Mouse (Mus musculus) Patski (cell line): Measurements from ENCODE around the gene Senp7. TPM values are rescaled to one million over a fixed set of nuclear protein-coding genes. Genes with fewer than 3 reads are reported as not detected.

Source experiments
- ATAC-seq: fragments of 100-300 bp; one replicate; pipeline ENCODE4 v1.8.0; 2021
- CTCF ChIA-PET: fragments of 350-600 bp; sonication (Branson Sonifier 250); formaldehyde crosslinking; loops from one replicate; lab custom pipeline; 2022; ENCODE audit warnings: inconsistent platforms; lab: Charles Lee
- POLR2A ChIA-PET: fragments of 350-600 bp; sonication (Branson Sonifier 250); formaldehyde crosslinking; loops from one replicate; lab custom pipeline; 2022; ENCODE audit warnings: antibody characterized with exemption, inconsistent platforms; lab: Charles Lee
- DNase-seq: peaks from one replicate; pipeline ENCODE4 v3.0.0-alpha.2; 2011; ENCODE audit warnings: low read depth, low spot score
- H3K27me3 ChIP-seq: fragments of 371-371 bp; one replicate; pipeline ENCODE4 v1.5.1; 2021
- CTCF ChIP-seq: fragments of 100-300 bp; IDR thresholded peaks from one replicate; pipeline ENCODE4 v1.5.1; 2021
- in situ Hi-C: fragments of 300-500 bp; cut with MboI; formaldehyde crosslinking; loops from 3 replicates; pipeline ENCODE4 v1.11.1; 2018; ENCODE audit warnings: low pct_unique_long_range_greater_than_20kb, mixed read lengths
- polyA plus RNA-seq: library from polyadenylated mRNA; unstranded; gene quantifications from one replicate; pipeline ENCODE4 v1.2.3, GENCODE M21; 2021

Gene Senp7
- polyA plus RNA-seq, 1 experiment from 2014 or later, result 22.8 TPM

DNA sequence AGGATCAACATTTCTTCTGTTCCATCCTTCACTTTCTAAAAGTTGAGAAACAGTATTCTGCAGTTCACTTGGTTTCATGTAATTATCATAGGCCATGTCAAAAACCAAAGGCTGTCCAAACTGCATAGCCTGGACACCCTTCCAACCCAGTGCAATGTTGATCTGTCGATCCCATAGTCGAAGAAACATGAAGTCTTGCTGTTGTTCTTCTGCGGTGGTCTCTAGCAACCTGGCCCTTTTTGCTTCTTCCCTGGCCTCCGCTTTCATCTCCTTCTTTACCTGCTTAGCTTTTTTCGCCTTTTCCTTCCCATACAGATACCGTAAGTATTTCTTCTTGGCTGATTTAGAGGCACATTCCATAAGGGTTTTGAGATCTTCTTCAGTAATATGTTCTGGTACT, 13.6 kb upstream of the Senp7 start:
- ATAC-seq (no peak), DNase-seq (no peak)
- in situ Hi-C loops, result no loop called here
- CTCF ChIA-PET, result interaction anchor here (1.0 kb wide), 1 partner anchor 70 kb away, joined by 3 read pairs; no protein-coding TSS in a partner anchor
- TF ChIP-seq CTCF, result no peak
- POLR2A ChIA-PET, result no interaction called here
- H3K27me3 ChIP-seq, result no peaks in the 10 kb centered on the region

DNA sequence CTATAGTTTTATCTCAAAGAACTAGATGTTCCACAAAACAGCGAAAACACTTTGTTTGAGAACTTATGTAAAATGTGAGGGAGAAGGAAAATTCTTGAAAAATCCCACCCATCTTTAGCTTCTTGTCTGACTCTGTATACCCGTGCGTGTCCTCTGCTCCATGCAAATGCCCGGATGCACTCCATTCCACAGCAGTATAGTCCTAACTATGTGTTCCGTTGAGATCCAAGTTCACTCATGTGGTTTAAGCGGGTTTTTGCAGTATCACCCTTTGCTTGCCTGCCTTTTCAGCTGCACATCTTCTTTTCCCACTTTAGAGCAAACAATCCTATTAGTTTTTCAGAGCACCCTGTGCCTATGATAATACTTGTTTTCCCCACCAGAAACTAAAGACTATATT, 11.6 kb upstream of the Senp7 start:
- ChIA-PET POLR2A (no interaction called here), CTCF (interaction anchor here (0.9 to 1.4 kb wide), 2 partner anchors 28 to 72 kb away, joined by 3 to 5 read pairs; no protein-coding TSS in a partner anchor)
- in situ Hi-C loops, result no loop called here
- DNase-seq, result no peak
- no peaks in the 10 kb centered on the region for H3K27me3 ChIP-seq
- no peak for ATAC-seq
- no peak for TF ChIP-seq CTCF

DNA sequence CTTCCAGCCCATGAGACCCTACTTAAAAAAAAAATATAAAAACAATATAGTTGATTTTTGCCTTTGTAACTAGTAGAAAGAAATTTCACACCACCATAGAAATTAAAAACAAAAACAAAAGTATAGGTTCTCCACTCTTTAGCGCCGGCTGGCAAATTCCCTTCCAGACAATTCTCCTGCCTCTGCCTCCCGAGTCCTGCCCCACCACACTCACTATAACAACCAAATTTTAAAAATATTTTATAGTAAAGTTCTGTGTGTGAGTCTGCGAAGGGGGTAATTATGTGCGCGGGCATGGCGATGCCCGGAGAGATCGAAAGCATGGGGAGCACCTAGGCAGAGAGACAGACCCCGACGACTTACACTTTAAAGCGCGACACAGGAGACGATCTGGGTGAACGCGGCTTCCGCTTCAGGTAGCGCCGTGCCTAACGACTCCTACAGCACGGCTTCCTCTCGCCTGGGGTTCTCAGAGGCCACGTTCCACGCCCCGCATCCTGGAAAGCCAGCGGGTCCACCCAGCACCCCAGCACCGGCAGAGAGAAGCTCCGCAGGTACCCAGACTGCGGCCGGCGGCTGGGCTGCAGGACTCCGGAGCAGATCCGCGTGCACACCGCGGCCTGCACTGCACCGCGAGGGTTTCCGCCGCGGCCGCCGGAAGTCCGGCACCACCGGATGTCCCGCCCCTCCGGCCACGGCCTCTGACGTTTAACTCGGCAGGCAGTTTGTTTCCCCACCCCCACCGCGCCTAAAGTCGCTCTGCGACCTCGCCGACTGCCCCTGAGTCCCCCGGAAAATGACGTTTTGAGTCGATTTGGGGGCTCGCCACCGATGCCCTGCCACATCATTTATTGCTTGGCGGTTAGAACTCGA, 10.8 kb upstream of the Senp7 start, which contains the start of gene Trmt10c:
Gene Trmt10c, minus strand, starts transcription at position 682 of the 873 bp plus-strand sequence.
- ChIA-PET POLR2A (no interaction called here), CTCF (no interaction called here)
- no peak for TF ChIP-seq CTCF
- ATAC-seq, result peak; percentile 97
- DNase-seq, result no peak
- no peaks in the 10 kb centered on the region for H3K27me3 ChIP-seq
- in situ Hi-C loops, result no loop called here

DNA sequence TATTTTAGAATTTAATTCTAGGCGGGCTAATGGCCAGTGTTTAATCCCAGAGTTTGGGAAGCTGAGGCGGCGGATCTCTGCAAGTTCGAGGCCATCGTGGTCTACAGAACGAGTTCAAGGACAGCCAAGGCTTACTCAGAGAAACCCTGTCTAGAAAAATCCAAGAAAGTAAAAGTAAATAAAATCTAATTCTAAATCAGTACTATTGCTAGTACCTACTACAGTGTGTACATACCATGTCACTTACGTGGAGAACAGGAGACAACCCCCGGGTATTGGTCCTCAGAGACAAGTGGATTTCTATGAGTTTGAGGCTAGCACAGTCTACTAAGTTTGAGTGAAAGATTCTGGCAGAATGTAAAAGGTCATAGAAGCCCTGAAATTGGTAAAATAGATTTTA, 10.0 kb upstream of the Senp7 start:
- no peak for TF ChIP-seq CTCF
- H3K27me3 ChIP-seq, result no peaks in the 10 kb centered on the region
- CTCF ChIA-PET, result no interaction called here
- POLR2A ChIA-PET, result no interaction called here
- ATAC-seq (no peak), DNase-seq (no peak)
- in situ Hi-C loops, result no loop called here

DNA sequence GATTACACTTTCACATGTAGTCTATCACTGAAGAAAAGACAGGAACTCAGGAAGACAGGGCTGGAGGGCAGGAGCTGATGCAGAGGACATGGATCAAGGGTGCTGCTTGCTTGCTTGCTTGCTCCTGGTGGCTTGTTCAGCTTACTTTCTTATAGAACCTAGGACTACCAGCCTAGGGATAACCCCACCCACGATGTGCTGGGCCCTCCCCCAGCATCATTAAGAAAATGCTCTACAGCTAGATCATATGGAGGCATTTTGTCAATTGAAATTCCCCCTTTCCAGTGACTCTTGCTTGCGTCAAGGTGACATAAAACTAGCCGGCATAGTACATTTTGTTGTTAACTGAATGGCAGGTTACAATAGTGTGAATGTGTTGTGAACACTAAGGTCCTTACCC, 7.8 kb downstream of the Senp7 start:
- ATAC-seq, result no peak
- POLR2A ChIA-PET, result no interaction called here
- in situ Hi-C loops, result no loop called here
- TF ChIP-seq CTCF, result no peak
- H3K27me3 ChIP-seq, result no peaks in the 10 kb centered on the region
- DNase-seq, result no peak
- CTCF ChIA-PET, result interaction anchor here (1.1 kb wide), 1 partner anchor 8 kb away, joined by 4 read pairs; no protein-coding TSS in a partner anchor

DNA sequence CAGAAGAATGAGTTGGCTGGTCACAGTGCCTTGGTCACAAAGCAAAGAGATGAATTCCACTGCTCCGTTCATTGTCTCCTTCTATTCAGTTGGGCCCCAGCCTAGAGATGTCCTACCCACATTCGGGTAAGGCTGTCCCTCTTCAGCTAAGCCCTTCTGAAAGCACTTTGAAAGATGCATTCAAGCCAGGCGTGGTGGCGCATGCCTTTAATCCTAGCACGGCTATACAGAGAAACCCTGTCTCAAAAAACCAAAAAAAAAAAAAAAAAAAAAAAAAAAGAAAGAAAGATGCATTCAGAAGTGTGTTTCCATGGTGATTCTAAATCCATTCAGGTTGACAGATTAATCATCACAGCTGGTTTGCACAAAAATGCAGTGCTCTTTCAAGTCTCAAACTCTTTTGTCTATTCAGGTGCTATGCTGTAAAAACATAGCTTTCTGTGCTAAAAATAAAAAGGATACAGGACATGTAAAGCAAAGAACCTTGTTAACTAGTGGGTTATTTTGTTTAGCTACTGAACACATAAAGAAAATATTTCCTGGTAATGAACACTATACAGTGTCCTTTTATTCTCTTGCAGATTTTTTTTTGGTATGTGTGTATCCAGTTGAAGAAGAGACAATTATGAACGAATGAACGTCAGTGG, 8.9 kb downstream of the Senp7 start:
- POLR2A ChIA-PET, result no interaction called here
- in situ Hi-C loops, result no loop called here
- TF ChIP-seq CTCF, result no peak
- DNase-seq (no peak), ATAC-seq (no peak)
- H3K27me3 ChIP-seq, result no peaks in the 10 kb centered on the region
- CTCF ChIA-PET, result interaction anchor here (1.4 kb wide), 1 partner anchor 11 kb away, joined by 5 read pairs; no protein-coding TSS in a partner anchor

DNA sequence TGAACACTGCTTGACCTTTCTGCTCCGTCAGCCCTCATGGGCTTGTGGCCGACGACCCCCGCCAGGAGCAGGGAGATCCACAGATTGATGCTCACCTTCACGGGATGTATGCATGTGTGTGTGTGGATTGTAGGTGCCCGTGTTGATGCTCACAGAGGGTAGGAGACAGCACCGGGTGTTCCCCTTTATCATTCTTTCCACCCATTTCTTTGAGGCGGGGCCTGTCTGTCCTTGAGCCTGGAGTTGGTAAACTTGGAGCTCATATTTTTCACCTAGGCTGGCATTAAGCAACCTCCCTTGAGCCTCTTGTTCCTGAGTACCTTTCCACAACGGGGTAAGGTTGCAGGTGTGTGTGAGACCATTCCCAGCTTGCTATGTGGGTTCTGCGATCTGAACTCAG, 10.0 kb downstream of the Senp7 start:
- ChIA-PET POLR2A (no interaction called here), CTCF (interaction anchor here (0.9 to 1.4 kb wide), 3 partner anchors 10 to 107 kb away, joined by 3 to 5 read pairs (median 4); no protein-coding TSS in a partner anchor)
- no peaks in the 10 kb centered on the region for H3K27me3 ChIP-seq
- no peak for TF ChIP-seq CTCF
- ATAC-seq (no peak), DNase-seq (no peak)
- in situ Hi-C loops, result no loop called here

DNA sequence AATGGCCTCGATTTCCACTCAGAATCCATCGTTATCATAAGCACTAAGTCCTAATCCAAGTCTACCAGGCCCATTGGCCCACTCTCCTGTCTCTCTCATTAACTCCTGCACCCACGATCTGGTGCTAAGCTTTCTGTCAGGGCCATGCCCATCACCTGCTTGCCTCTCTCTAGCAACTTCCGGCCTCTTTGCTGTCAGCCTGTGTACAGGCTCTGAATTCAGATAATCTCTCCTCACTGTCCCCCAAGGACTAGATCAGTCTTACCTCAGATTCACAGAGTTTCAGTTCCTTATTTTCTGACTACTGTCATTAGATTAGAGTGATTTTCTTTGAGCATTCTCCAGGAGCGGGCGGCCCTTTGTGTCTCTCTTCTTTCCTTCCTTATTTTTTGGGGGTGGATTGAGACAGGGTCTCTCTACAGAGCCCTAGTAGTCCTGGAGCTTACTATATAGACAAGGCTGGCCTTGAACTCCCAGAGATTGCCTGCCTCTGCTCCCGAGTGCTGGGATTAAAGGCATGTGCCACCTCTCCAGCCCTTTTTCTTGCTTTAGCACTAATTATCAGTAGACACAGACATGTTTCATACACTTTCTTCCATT, 14.0 kb downstream of the Senp7 start:
- no peak for TF ChIP-seq CTCF
- in situ Hi-C loops, result loop anchor here (10.0 kb wide), 2 partner anchors 87 to 117 kb away; partner anchors contain the start of gene Zbtb11
- ChIA-PET CTCF (interaction anchor here (1.2 kb wide), 1 partner anchor 111 kb away, joined by 3 read pairs; no protein-coding TSS in a partner anchor), POLR2A (no interaction called here)
- ATAC-seq, result no peak
- H3K27me3 ChIP-seq, result no peaks in the 10 kb centered on the region
- DNase-seq, result no peak

DNA sequence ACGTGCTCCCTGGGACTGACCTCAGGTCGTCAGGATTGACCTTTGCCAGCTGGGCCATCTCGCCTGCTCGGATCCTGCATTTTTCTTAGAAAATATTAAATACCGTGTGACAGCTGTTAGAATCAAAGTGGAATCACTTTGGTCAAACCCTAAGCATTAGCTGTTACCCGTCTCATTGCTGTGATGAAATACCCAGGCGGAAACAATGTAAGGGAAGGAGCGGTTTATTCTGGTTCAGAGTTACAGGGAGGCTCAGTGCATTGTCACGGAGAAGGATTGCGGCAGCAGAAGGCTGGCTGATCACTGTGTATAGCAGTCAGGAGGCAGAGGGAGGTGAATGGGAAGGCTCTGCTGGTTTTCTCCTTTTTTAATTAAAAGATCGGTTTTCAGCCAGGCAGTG, 14.8 kb downstream of the Senp7 start:
- no peak for TF ChIP-seq CTCF
- ATAC-seq, result no peak
- ChIA-PET POLR2A (no interaction called here), CTCF (interaction anchor here (1.2 to 2.6 kb wide), 5 partner anchors 87 to 121 kb away, joined by 3 to 15 read pairs (median 7); no protein-coding TSS in a partner anchor)
- no peak for DNase-seq
- peaks cover 2% of the 10 kb centered on the region for H3K27me3 ChIP-seq
- in situ Hi-C loops, result loop anchor here (10.0 kb wide), 2 partner anchors 88 to 118 kb away; partner anchors contain the start of gene Zbtb11
